Mouse (Mus musculus) MEL (cell line): ENCODE measurements at regions not wholly inside any gene's neighbourhood (a gene's known extent, or its start where the extent isn't known, plus 50 kb on each side); places are given as distances from the start of the nearest gene placed in this dataset.

ENCODE experiments used
- DNase-seq: peaks from one replicate; pipeline ENCODE4 v3.0.0; 2011; ENCODE audit warnings: low read depth, low spot score
- H3K27ac ChIP-seq: 2 replicates; pipeline ENCODE4 v1.5.1; 2012; ENCODE audit warnings: low read depth, mild to moderate bottlenecking, control low read depth, low read length, moderate library complexity; ENCODE audit not compliant: control insufficient read depth
- H3K27me3 ChIP-seq, 2 experiments: fragments of 150-350 bp in 1 of 2; sonication (generic) in 1 of 2; 2 replicates each; pipeline ENCODE4 v1.6.1; 2012; ENCODE audit warnings: low read length in 2 of 2, mild to moderate bottlenecking in 2 of 2, improper control_type of control experiment in 1 of 2, moderate library complexity in 1 of 2; ENCODE audit not compliant: insufficient read depth in 2 of 2, control insufficient read depth in 1 of 2
- H3K36me3 ChIP-seq, 2 experiments: 2 replicates each; pipeline ENCODE4 v1.6.1; 2012 to 2014; ENCODE audit warnings: low read length in 2 of 2, improper control_type of control experiment in 1 of 2, inconsistent platforms in 1 of 2, mild to moderate bottlenecking in 1 of 2; ENCODE audit not compliant: insufficient read depth in 2 of 2, control insufficient read depth in 1 of 2
- H3K4me1 ChIP-seq, 2 experiments: fragments of 150-350 bp in 1 of 2; sonication (generic) in 1 of 2; 2 replicates each; pipeline ENCODE4 v1.6.1; 2012; ENCODE audit warnings: low read length in 2 of 2, improper control_type of control experiment in 1 of 2, mild to moderate bottlenecking in 1 of 2; ENCODE audit not compliant: insufficient read depth in 2 of 2, control insufficient read depth in 1 of 2
- H3K4me3 ChIP-seq, 2 experiments: fragments of 150-350 bp in 1 of 2; sonication (generic) in 1 of 2; 2 replicates each; pipeline ENCODE4 v1.5.1; 2012; ENCODE audit warnings: low read depth in 2 of 2, low read length in 2 of 2, mild to moderate bottlenecking in 2 of 2, moderate library complexity in 2 of 2, control low read depth in 1 of 2, improper control_type of control experiment in 1 of 2; ENCODE audit not compliant: control insufficient read depth in 1 of 2, insufficient read depth in 1 of 2
- H3K79me2 ChIP-seq: 2 replicates; pipeline ENCODE4 v1.6.1; 2012; ENCODE audit warnings: mild to moderate bottlenecking, low read length, moderate library complexity; ENCODE audit not compliant: control insufficient read depth, poor library complexity, insufficient read depth
- H3K9ac ChIP-seq: 2 replicates; pipeline ENCODE4 v1.6.1; 2012; ENCODE audit warnings: low read depth, mild to moderate bottlenecking, control low read depth, low read length, moderate library complexity; ENCODE audit not compliant: control insufficient read depth, poor library complexity, severe bottlenecking
- H3K9me3 ChIP-seq: fragments of 150-350 bp; sonication (generic); replicated peaks from 2 replicates; pipeline ENCODE4 v1.6.1; 2012; ENCODE audit warnings: mild to moderate bottlenecking, low read length, improper control_type of control experiment, moderate library complexity; ENCODE audit not compliant: insufficient read depth
- BHLHE40 ChIP-seq: IDR thresholded peaks from 2 replicates; pipeline ENCODE4 v1.6.1; 2012; ENCODE audit warnings: low read depth, mild to moderate bottlenecking, inconsistent platforms, low read length, improper control_type of control experiment, borderline replicate concordance
- CHD1 ChIP-seq: IDR thresholded peaks from 2 replicates; pipeline ENCODE4 v1.6.1; 2012; ENCODE audit warnings: low read depth, mild to moderate bottlenecking, inconsistent platforms, low read length, improper control_type of control experiment
- CHD2 ChIP-seq: IDR thresholded peaks from 2 replicates; pipeline ENCODE4 v1.6.1; 2011; ENCODE audit warnings: low read length, improper control_type of control experiment
- E2F4 ChIP-seq: IDR thresholded peaks from 2 replicates; pipeline ENCODE4 v1.6.1; 2011; ENCODE audit warnings: low read depth, low read length, improper control_type of control experiment, borderline replicate concordance
- ETS1 ChIP-seq: IDR thresholded peaks from 2 replicates; pipeline ENCODE4 v1.6.1; 2012; ENCODE audit warnings: low read depth, mild to moderate bottlenecking, inconsistent platforms, low read length, improper control_type of control experiment, moderate library complexity
- GATA1 ChIP-seq: IDR thresholded peaks from 2 replicates; pipeline ENCODE4 v1.6.1; 2011; ENCODE audit warnings: low read depth, low read length, improper control_type of control experiment
- KAT2A ChIP-seq: conservative IDR thresholded peaks from 2 replicates; pipeline ENCODE4 v1.6.1; 2012; ENCODE audit warnings: low read depth, low read length, improper control_type of control experiment, inconsistent platforms
- MAZ ChIP-seq: IDR thresholded peaks from 2 replicates; pipeline ENCODE4 v1.6.1; 2012; ENCODE audit warnings: low read depth, mild to moderate bottlenecking, inconsistent platforms, low read length, improper control_type of control experiment
- MYC ChIP-seq: IDR thresholded peaks from 2 replicates; pipeline ENCODE4 v1.6.1; 2011; ENCODE audit warnings: low read depth, mild to moderate bottlenecking, low read length, improper control_type of control experiment, moderate library complexity
- NELFE ChIP-seq: IDR thresholded peaks from 2 replicates; pipeline ENCODE4 v1.6.1; 2011; ENCODE audit warnings: low read depth, low read length, improper control_type of control experiment
- NRF1 ChIP-seq: IDR thresholded peaks from 2 replicates; pipeline ENCODE4 v1.6.1; 2014; ENCODE audit warnings: low read depth, mild to moderate bottlenecking, inconsistent platforms, low read length, improper control_type of control experiment, moderate library complexity; ENCODE audit not compliant: poor library complexity, insufficient read depth, severe bottlenecking
- POLR2A ChIP-seq, 2 experiments: IDR thresholded peaks; 2 replicates each; pipeline ENCODE4 v1.6.1; 2011 to 2012; ENCODE audit warnings: low read length in 2 of 2, mild to moderate bottlenecking in 2 of 2, control low read depth in 1 of 2, improper control_type of control experiment in 1 of 2, low read depth in 1 of 2, moderate library complexity in 1 of 2; ENCODE audit not compliant: control insufficient read depth in 1 of 2, insufficient read depth in 1 of 2, poor library complexity in 1 of 2
- POLR2AphosphoS2 ChIP-seq: IDR thresholded peaks from 2 replicates; pipeline ENCODE4 v1.6.1; 2011; ENCODE audit warnings: low read length, improper control_type of control experiment
- POLR2AphosphoS5 ChIP-seq: IDR thresholded peaks from 2 replicates; pipeline ENCODE4 v1.6.1; 2012; ENCODE audit warnings: low read depth, borderline replicate concordance, mild to moderate bottlenecking, inconsistent platforms, low read length, moderate library complexity, mixed read lengths
- RAD21 ChIP-seq: IDR thresholded peaks from 2 replicates; pipeline ENCODE4 v1.6.1; 2011; ENCODE audit warnings: mild to moderate bottlenecking, low read depth, low read length, improper control_type of control experiment
- SIN3A ChIP-seq: IDR thresholded peaks from 2 replicates; pipeline ENCODE4 v1.6.1; 2012; ENCODE audit warnings: low read length, improper control_type of control experiment, inconsistent platforms
- TAL1 ChIP-seq: IDR thresholded peaks from 2 replicates; pipeline ENCODE4 v1.6.1; 2012; ENCODE audit warnings: mild to moderate bottlenecking, inconsistent platforms, low read length, moderate library complexity, mixed read lengths
- TBP ChIP-seq: IDR thresholded peaks from 2 replicates; pipeline ENCODE4 v1.8.0; 2011; ENCODE audit warnings: low read depth, low read length, improper control_type of control experiment
- TCF12 ChIP-seq: IDR thresholded peaks from 2 replicates; pipeline ENCODE4 v1.6.1; 2014; ENCODE audit warnings: low read depth, mild to moderate bottlenecking, inconsistent platforms, low read length, improper control_type of control experiment, moderate library complexity
- UBTF ChIP-seq: IDR thresholded peaks from 2 replicates; pipeline ENCODE4 v1.6.1; 2012; ENCODE audit warnings: low read depth, mild to moderate bottlenecking, inconsistent platforms, low read length, improper control_type of control experiment, moderate library complexity, borderline replicate concordance; ENCODE audit not compliant: insufficient read depth
- USF1 ChIP-seq: IDR thresholded peaks from 2 replicates; pipeline ENCODE4 v1.6.1; 2014; ENCODE audit warnings: low read depth, mild to moderate bottlenecking, inconsistent platforms, low read length, improper control_type of control experiment, moderate library complexity
- ZKSCAN1 ChIP-seq: IDR thresholded peaks from 2 replicates; pipeline ENCODE4 v1.6.1; 2012; ENCODE audit warnings: low read depth, mild to moderate bottlenecking, inconsistent platforms, low read length, improper control_type of control experiment, moderate library complexity
- ZMIZ1 ChIP-seq: IDR thresholded peaks from 2 replicates; pipeline ENCODE4 v1.6.1; 2012; ENCODE audit warnings: low read depth, mild to moderate bottlenecking, inconsistent platforms, low read length, improper control_type of control experiment, moderate library complexity

GRCm38 (mm10) chr1:81967062-81967461 is 265.9 kb upstream of the Gm9747 start:
- Histone ChIP-seq H3K79me2 (no peaks in the 10 kb centered on the region), H3K36me3 (no peaks in the 10 kb centered on the region), H3K4me3 (no peak overlapping the region), H3K9me3 (no peaks in the 10 kb centered on the region), H3K27ac (no peak overlapping the region), H3K4me1 (no peaks in the 10 kb centered on the region), H3K9ac (no peak overlapping the region), H3K27me3 (no peaks in the 10 kb centered on the region)
- TF ChIP-seq NELFE (no peak), USF1 (no peak), MYC (no peak), TBP (no peak), POLR2AphosphoS2 (no peak), BHLHE40 (no peak), TCF12 (no peak)
- no peak for DNase-seq

GRCm38 (mm10) chr1:81967746-81968295 is 265.1 kb upstream of the Gm9747 start:
- no peaks in the 10 kb centered on the region for H3K36me3 ChIP-seq
- H3K4me1 ChIP-seq: no peaks in the 10 kb centered on the region
- no peaks in the 10 kb centered on the region for H3K27me3 ChIP-seq
- H3K27ac ChIP-seq: no peak overlapping the region
- no peak for TF ChIP-seq POLR2AphosphoS2
- TF ChIP-seq POLR2A (IDR thresholded peaks at IDR 0.05; ENCODE audit: control insufficient read depth in 1 of 2, insufficient read depth in 1 of 2, low read depth in 1 of 2, low read length in 2 of 2, poor library complexity in 1 of 2): no peak
- no peak for TF ChIP-seq TAL1
- no peak for TF ChIP-seq NELFE
- TF ChIP-seq MAZ: no peak
- TF ChIP-seq NRF1: no peak
- TF ChIP-seq CHD2: no peak
- TF ChIP-seq ETS1: no peak
- no peak for TF ChIP-seq ZKSCAN1
- TF ChIP-seq KAT2A: no peak
- H3K4me3 ChIP-seq: no peak overlapping the region
- H3K9ac ChIP-seq: no peak overlapping the region
- H3K9me3 ChIP-seq: no peaks in the 10 kb centered on the region
- no peak for DNase-seq
- H3K79me2 ChIP-seq: no peaks in the 10 kb centered on the region

- Histone ChIP-seq H3K4me3 (no peak overlapping the region), H3K4me1 (no peaks in the 10 kb centered on the region), H3K27ac (no peak overlapping the region), H3K27me3 (no peaks in the 10 kb centered on the region), H3K9me3 (no peaks in the 10 kb centered on the region), H3K36me3 (no peaks in the 10 kb centered on the region), H3K79me2 (no peaks in the 10 kb centered on the region), H3K9ac (no peak overlapping the region)
- no peak for TF ChIP-seq RAD21
- no peak for TF ChIP-seq POLR2AphosphoS2
- no peak for TF ChIP-seq BHLHE40
- no peak for TF ChIP-seq TCF12
- no peak for TF ChIP-seq GATA1
- TF ChIP-seq CHD1: no peak
- no peak for TF ChIP-seq POLR2A (IDR thresholded peaks at IDR 0.05; ENCODE audit: control insufficient read depth in 1 of 2, insufficient read depth in 1 of 2, low read depth in 1 of 2, low read length in 2 of 2, poor library complexity in 1 of 2)
- TF ChIP-seq ZMIZ1: no peak
- no peak for TF ChIP-seq UBTF
- no peak for TF ChIP-seq ZKSCAN1
- no peak for TF ChIP-seq MAZ
- no peak for TF ChIP-seq ETS1
- TF ChIP-seq KAT2A: no peak
- TF ChIP-seq SIN3A: no peak
- no peak for TF ChIP-seq E2F4
- no peak for TF ChIP-seq TAL1
- TF ChIP-seq POLR2AphosphoS5: no peak
- DNase-seq: no peak
These were observed 260.3 kb upstream of the Gm9747 start for GRCm38 (mm10) chr1:81972575-81972974.
